Mouse (Mus musculus): ENCODE data around the gene Nucb1. TPM values are rescaled to one million over a fixed set of nuclear protein-coding genes. Genes with fewer than 3 reads are reported as not detected.

Nucb1 gene
- polyA plus RNA-seq, 1 experiment from 2014 or later: 84.8 TPM

DNA sequence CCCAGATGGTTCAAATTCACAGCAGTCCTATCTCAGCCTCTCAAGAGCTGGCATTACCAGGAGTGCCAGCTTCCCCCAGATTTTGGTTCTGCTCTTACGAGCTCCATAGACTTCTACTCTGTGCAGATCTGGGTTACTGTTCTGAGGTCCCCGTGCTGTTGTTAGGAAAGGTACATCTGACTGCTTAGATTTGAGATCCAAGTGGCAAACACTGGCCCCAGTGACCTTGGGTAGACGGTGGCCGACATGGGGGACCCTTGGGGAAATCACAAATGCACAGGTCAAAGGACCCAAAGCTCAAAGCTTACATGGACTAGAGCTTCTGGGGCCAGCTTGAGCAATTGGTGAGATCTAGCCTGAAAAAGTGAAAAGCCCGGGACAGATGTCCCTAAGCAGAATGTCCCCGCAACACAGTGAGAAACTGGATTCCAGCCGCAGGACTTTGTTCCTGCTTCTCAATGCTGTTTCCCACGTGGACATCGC is 53.4 kb downstream of the Nucb1 start:
- peaks cover 23% of the 10 kb centered on the region for H3K4me1 ChIP-seq (ENCODE audit: control insufficient read depth, insufficient read depth, low read length)
- 57% methylated on average over 9 of the region's 9 CpGs for whole genome bisulfite sequencing
- peak overlapping the region; percentile 87; the same call in 1 of the 2 replicates for H3K4me3 ChIP-seq (ENCODE audit: low read depth, low read length)
- no peaks in the 10 kb centered on the region for H3K27me3 ChIP-seq (ENCODE audit: control insufficient read depth, insufficient read depth, low read length)
- no peaks in the 10 kb centered on the region for H3K9me3 ChIP-seq (ENCODE audit: control insufficient read depth, low read length)
- H3K4me2 ChIP-seq: peak overlapping the region; percentile 96; the same call in 1 of the 2 replicates
- H3K36me3 ChIP-seq (ENCODE audit: control insufficient read depth, insufficient read depth, low read length): peaks cover 17% of the 10 kb centered on the region
- DNase-seq (ENCODE audit: low spot score, missing footprints): peak; percentile 90
- no peak for ATAC-seq (ENCODE audit: low FRiP score)
- no peak overlapping the region for H3K9ac ChIP-seq (ENCODE audit: low read length)
- no peak overlapping the region; the same call in 1 of the 2 replicates for H3K27ac ChIP-seq (ENCODE audit: low read depth, low read length)

DNA sequence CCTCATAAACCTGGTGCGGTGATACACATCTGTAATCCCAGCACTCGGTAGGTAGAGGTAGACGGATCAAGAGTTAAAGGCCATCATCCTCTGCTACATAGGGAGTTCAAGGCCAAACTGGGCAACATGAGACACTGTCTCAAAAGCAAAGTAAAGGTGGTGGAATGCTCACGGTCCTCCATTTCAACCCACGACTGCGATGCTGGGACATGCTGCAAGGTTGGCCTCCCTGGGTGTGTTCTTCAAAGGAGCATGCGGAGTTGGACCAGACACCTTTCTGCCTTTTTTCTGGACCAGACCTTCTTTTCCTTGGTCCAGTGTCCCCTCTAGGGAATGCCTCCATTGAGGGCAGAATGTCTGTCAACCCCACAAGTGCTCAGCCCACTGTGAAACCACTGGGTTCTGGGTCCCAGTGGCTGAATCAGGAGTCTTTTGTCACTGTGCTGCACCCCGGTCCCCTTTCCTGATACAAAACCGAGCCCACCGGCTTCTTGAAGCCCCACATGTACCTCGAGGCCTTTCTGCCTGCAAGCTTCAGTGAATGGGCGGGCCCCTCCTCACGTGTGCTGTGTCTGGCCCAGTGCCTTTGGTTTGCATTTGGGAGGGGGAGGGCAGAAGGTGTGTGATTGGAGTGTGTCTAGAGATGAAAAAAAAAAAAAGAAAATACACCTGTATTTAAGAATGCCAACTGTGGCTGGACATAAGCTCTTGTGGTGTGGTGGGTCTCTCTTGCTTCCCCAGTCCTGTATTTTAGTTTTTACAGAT is 54.1 kb downstream of the Nucb1 start:
- Histone ChIP-seq H3K4me2 (no peak overlapping the region), H3K27me3 (ENCODE audit: control insufficient read depth, insufficient read depth, low read length) (no peaks in the 10 kb centered on the region), H3K36me3 (ENCODE audit: control insufficient read depth, insufficient read depth, low read length) (peaks cover 17% of the 10 kb centered on the region), H3K4me1 (ENCODE audit: control insufficient read depth, insufficient read depth, low read length) (peaks cover 23% of the 10 kb centered on the region), H3K9ac (ENCODE audit: low read length) (no peak overlapping the region), H3K4me3 (ENCODE audit: low read depth, low read length) (no peak overlapping the region), H3K9me3 (ENCODE audit: control insufficient read depth, low read length) (no peaks in the 10 kb centered on the region), H3K27ac (ENCODE audit: low read depth, low read length) (peak overlapping the region; percentile 1; the same call in 1 of the 2 replicates)
- DNase-seq (ENCODE audit: low spot score, missing footprints): no peak
- WGBS: 83% methylated on average over 13 of the region's 13 CpGs
- no peak for ATAC-seq (ENCODE audit: low FRiP score)

DNA sequence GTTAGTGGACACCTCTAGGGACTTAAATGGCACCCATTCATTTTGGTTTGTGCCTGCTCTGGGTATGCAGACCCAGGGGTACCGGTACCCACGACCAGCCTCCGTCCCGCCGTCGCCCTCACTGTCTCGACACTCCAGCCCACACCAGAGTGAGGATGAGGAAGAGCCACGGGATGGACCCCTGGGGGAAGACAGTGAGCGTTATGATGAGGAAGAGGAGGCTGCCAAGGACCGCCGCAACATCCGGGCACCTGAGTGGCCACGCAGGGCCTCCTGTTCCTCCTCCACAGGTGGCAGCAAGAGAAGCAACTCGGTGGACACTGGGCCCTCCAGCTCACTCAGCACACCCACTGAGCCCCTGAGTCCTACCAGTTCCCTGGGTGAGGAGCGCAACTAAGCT is 55.2 kb downstream of the Nucb1 start:
- Histone ChIP-seq H3K27me3 (ENCODE audit: control insufficient read depth, insufficient read depth, low read length) (no peaks in the 10 kb centered on the region), H3K27ac (ENCODE audit: low read depth, low read length) (no peak overlapping the region), H3K9me3 (ENCODE audit: control insufficient read depth, low read length) (no peaks in the 10 kb centered on the region), H3K36me3 (ENCODE audit: control insufficient read depth, insufficient read depth, low read length) (peaks cover 17% of the 10 kb centered on the region), H3K4me2 (no peak overlapping the region), H3K4me3 (ENCODE audit: low read depth, low read length) (no peak overlapping the region), H3K4me1 (ENCODE audit: control insufficient read depth, insufficient read depth, low read length) (peaks cover 16% of the 10 kb centered on the region), H3K9ac (ENCODE audit: low read length) (no peak overlapping the region)
- 92% methylated on average over 15 of the region's 15 CpGs for WGBS
- DNase-seq (ENCODE audit: low spot score, missing footprints) (no peak), ATAC-seq (ENCODE audit: low FRiP score) (no peak)

DNA sequence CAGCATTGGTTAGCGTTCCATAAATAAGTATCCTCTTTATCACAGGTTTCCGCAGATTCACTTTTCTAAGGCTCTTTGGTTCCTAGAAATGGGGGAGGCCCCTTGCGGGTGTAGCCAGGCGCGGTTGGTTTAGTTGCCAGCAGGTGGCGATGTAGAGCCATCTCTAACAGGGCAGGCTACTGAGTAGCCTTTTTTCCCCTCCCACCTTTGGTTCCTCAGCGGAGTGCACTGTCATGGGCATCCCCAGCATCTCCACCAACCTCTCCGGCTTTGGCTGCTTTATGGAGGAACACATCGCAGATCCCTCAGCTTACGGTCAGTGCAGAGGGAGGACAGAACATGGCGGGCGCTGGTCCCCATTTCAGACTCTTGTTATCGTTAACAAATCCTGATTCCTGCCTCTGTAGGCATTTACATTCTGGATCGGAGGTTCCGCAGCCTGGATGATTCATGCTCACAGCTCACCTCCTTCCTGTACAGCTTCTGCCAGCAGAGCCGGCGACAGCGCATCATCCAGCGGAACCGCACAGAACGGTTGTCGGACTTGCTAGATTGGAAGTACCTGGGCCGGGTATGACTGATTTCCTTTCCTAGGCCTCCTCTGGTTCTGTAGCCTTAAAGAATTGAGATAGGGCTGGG is 58.7 kb downstream of the Nucb1 start:
- DNase-seq (ENCODE audit: low spot score, missing footprints): peak; percentile 98
- Histone ChIP-seq H3K4me3 (ENCODE audit: low read depth, low read length) (no peak overlapping the region), H3K36me3 (ENCODE audit: control insufficient read depth, insufficient read depth, low read length) (peaks cover 4% of the 10 kb centered on the region), H3K9ac (ENCODE audit: low read length) (no peak overlapping the region; the same call in 1 of the 2 replicates), H3K4me1 (ENCODE audit: control insufficient read depth, insufficient read depth, low read length) (no peaks in the 10 kb centered on the region), H3K27ac (ENCODE audit: low read depth, low read length) (no peak overlapping the region), H3K27me3 (ENCODE audit: control insufficient read depth, insufficient read depth, low read length) (no peaks in the 10 kb centered on the region), H3K9me3 (ENCODE audit: control insufficient read depth, low read length) (no peaks in the 10 kb centered on the region), H3K4me2 (no peak overlapping the region)
- WGBS: 56% methylated on average over 23 of the region's 23 CpGs
- peak; percentile 65 for ATAC-seq (ENCODE audit: low FRiP score)

DNA sequence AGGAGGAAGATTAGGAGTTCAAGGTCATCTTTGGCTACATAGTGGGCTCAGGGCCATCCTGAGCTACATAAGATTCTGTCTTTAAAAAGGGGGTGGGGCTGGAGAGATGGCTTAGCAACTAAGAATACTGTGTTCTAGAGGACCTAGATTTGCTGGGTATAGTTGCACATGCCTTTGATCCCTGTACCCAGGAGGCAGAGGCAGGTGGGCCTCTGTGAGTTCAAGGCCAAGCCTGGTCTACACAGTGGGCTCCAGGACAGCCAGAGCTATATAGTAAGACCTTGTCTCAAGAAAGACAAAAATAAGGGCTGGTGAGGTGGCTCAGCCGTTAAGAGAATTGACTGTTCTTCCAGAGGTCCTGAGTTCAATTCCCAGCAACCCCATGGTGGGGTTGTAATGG is 60.2 kb downstream of the Nucb1 start:
- WGBS: 100% methylated on average over 1 of the region's 1 CpGs

DNA sequence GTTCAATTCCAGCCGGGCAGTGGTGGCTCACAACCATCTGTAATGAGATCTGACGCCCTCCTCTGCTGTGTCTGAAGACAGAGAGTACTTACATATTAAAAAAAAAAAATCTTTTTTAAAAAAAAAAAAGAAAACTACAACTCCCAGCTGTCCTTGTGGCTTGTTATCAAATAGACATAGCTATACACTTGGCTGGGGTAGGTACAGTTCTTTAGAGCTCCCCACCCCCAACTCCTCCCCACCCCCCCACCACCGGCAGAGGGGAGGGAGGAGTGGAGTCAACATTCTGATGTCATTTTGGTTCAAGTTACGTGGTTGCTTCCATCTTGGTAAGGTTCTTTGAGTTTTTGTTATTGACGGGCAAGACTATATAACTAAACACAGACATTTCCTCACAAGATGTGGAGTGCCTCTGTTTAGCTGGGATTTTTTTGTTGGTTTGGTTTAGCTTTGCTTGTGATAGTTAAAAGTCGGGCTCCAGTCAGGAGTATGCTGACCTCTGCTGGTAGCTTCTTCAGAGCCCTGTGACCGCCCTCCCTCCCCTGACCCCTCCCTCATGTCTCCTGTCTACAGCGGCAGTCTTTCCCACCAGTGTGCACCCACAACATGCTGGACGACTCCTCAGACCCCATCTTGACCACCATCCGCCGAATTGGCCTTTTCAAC is 62.7 kb downstream of the Nucb1 start:
- 34% methylated on average over 11 of the region's 11 CpGs for WGBS
- ATAC-seq (ENCODE audit: low FRiP score) (no peak), DNase-seq (ENCODE audit: low spot score, missing footprints) (peak; percentile 85)
- H3K36me3 ChIP-seq (ENCODE audit: control insufficient read depth, insufficient read depth, low read length): peaks cover 10% of the 10 kb centered on the region
- H3K27me3 ChIP-seq (ENCODE audit: control insufficient read depth, insufficient read depth, low read length): no peaks in the 10 kb centered on the region
- no peaks in the 10 kb centered on the region for H3K9me3 ChIP-seq (ENCODE audit: control insufficient read depth, low read length)
- H3K4me2 ChIP-seq: no peak overlapping the region
- no peak overlapping the region for H3K9ac ChIP-seq (ENCODE audit: low read length)
- H3K4me3 ChIP-seq (ENCODE audit: low read depth, low read length): no peak overlapping the region
- no peaks in the 10 kb centered on the region for H3K4me1 ChIP-seq (ENCODE audit: control insufficient read depth, insufficient read depth, low read length)
- no peak overlapping the region for H3K27ac ChIP-seq (ENCODE audit: low read depth, low read length)

More for the DNA sequence above, 60.2 kb downstream of the Nucb1 start:
- ATAC-seq (ENCODE audit: low FRiP score) (no peak), DNase-seq (ENCODE audit: low spot score, missing footprints) (peak; percentile 77)
- Histone ChIP-seq H3K27me3 (ENCODE audit: control insufficient read depth, insufficient read depth, low read length) (no peaks in the 10 kb centered on the region), H3K27ac (ENCODE audit: low read depth, low read length) (no peak overlapping the region), H3K4me2 (no peak overlapping the region), H3K9me3 (ENCODE audit: control insufficient read depth, low read length) (no peaks in the 10 kb centered on the region), H3K9ac (ENCODE audit: low read length) (no peak overlapping the region), H3K4me1 (ENCODE audit: control insufficient read depth, insufficient read depth, low read length) (no peaks in the 10 kb centered on the region), H3K4me3 (ENCODE audit: low read depth, low read length) (no peak overlapping the region), H3K36me3 (ENCODE audit: control insufficient read depth, insufficient read depth, low read length) (peaks cover 4% of the 10 kb centered on the region)

DNA sequence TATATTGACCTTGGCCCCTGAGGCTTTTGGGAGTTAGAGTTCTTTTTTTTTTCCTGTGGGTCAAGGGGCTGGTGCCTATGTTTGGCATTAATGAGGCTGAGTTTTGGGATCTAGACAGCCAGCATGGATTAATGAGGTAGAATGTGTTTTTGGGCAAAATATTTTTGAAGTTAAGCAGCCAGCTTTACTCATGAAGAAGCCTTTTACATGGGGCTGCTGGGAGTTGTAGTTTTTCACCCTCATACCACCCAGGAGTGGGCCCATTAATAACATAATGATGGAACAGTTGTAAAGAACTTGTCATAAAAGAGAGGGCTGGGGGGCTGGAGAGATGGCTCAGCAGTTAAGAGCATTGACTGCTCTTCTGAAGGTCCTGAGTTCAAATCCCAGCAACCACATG is 63.6 kb downstream of the Nucb1 start:
- DNase-seq (ENCODE audit: low spot score, missing footprints) (no peak), ATAC-seq (ENCODE audit: low FRiP score) (no peak)
- no peak overlapping the region for H3K4me3 ChIP-seq (ENCODE audit: low read depth, low read length)
- no peaks in the 10 kb centered on the region for H3K27me3 ChIP-seq (ENCODE audit: control insufficient read depth, insufficient read depth, low read length)
- H3K4me2 ChIP-seq: no peak overlapping the region
- H3K27ac ChIP-seq (ENCODE audit: low read depth, low read length): no peak overlapping the region
- H3K9ac ChIP-seq (ENCODE audit: low read length): no peak overlapping the region
- peaks cover 10% of the 10 kb centered on the region for H3K36me3 ChIP-seq (ENCODE audit: control insufficient read depth, insufficient read depth, low read length)
- no peaks in the 10 kb centered on the region for H3K9me3 ChIP-seq (ENCODE audit: control insufficient read depth, low read length)
- no peaks in the 10 kb centered on the region for H3K4me1 ChIP-seq (ENCODE audit: control insufficient read depth, insufficient read depth, low read length)

DNA sequence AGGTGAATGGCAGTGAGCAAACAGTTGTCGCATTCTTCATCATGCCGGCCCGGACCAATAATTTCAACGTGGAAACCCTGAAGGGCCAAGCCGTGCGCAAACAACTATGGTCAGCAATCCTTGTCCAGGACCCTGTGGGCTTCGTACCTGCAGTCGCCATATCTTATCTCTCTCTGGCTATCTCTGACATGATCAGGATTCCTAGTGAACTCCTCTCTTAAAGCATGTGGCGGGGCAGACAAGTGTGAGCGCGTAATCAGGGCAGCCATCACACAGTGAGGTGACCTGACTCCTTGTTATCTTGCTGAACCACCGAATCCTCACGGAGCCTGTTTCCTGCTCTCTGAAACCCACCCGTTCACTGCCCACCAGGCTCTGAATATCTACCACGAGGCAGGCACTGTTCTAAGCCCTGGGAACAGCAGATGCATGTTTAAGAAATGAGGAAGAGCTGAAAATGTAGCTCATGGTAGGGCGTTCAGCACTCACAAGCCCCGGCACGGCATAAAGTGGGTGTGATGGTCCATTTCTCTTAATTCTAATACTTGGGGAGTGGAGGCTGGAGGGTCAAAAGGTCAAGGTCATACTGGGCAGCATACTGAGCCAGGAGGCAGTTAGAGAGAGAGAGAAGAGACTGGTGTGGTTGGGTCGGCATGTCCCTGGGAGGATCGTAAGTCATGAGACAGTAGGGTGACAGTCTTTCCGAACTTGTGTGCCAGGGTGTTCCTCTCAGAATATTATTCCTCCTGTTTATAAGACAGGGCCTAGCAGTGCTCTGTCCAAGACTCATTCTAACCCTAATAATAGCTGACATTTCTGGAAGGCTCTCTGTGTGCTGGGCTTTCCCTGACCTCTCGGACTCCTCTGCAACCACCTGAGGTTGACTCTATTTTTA is 66.4 kb downstream of the Nucb1 start:
- Histone ChIP-seq H3K9ac (ENCODE audit: low read length) (no peak overlapping the region), H3K4me1 (ENCODE audit: control insufficient read depth, insufficient read depth, low read length) (no peaks in the 10 kb centered on the region), H3K4me2 (no peak overlapping the region), H3K9me3 (ENCODE audit: control insufficient read depth, low read length) (no peaks in the 10 kb centered on the region), H3K27ac (ENCODE audit: low read depth, low read length) (no peak overlapping the region), H3K27me3 (ENCODE audit: control insufficient read depth, insufficient read depth, low read length) (no peaks in the 10 kb centered on the region), H3K36me3 (ENCODE audit: control insufficient read depth, insufficient read depth, low read length) (peaks cover 10% of the 10 kb centered on the region; the same call in 1 of the 2 replicates), H3K4me3 (ENCODE audit: low read depth, low read length) (no peak overlapping the region)
- no peak for ATAC-seq (ENCODE audit: low FRiP score)
- WGBS: 92% methylated on average over 22 of the region's 22 CpGs
- DNase-seq (ENCODE audit: low spot score, missing footprints): peak; percentile 41
